Mouse (Mus musculus) thymus, adult 2 months (tissue): ENCODE measurements around the gene Ddb1. TPM values are rescaled to one million over a fixed set of nuclear protein-coding genes. Genes with fewer than 3 reads are reported as not detected.

Experiments
- DNase-seq: peaks from one replicate; pipeline ENCODE4 v3.0.0; 2021
- H3K27ac ChIP-seq: fragments of 200-500 bp; 2 replicates; pipeline ENCODE4 v1.5.1; 2012; ENCODE audit warnings: low read length, control low read depth; ENCODE audit not compliant: control insufficient read depth, insufficient read depth
- H3K27me3 ChIP-seq: fragments of 200-500 bp; 2 replicates; pipeline ENCODE4 v1.6.1; 2012; ENCODE audit warnings: mild to moderate bottlenecking, low read length, moderate library complexity, mixed read lengths; ENCODE audit not compliant: control insufficient read depth, insufficient read depth
- H3K36me3 ChIP-seq: fragments of 200-500 bp; 2 replicates; pipeline ENCODE4 v1.6.1; 2012; ENCODE audit warnings: mild to moderate bottlenecking, low read length, moderate library complexity; ENCODE audit not compliant: control insufficient read depth, insufficient read depth
- H3K4me1 ChIP-seq: fragments of 200-500 bp; replicated peaks from 2 replicates; pipeline ENCODE4 v1.6.1; 2012; ENCODE audit warnings: low read length; ENCODE audit not compliant: control insufficient read depth, insufficient read depth
- H3K4me3 ChIP-seq: fragments of 200-500 bp; 2 replicates; pipeline ENCODE4 v1.5.1; 2012; ENCODE audit warnings: mild to moderate bottlenecking, low read length, control low read depth, moderate library complexity; ENCODE audit not compliant: control insufficient read depth, insufficient read depth
- CTCF ChIP-seq: fragments of 200-500 bp; IDR thresholded peaks from 2 replicates; pipeline ENCODE4 v1.5.1; 2012; ENCODE audit warnings: mild to moderate bottlenecking, control low read depth, low read length, moderate library complexity, borderline replicate concordance; ENCODE audit not compliant: control insufficient read depth, poor library complexity, insufficient read depth; ENCODE audit errors: extremely low read depth
- POLR2A ChIP-seq: fragments of 200-500 bp; IDR thresholded peaks from 2 replicates; pipeline ENCODE4 v1.6.1; 2012; ENCODE audit warnings: mild to moderate bottlenecking, low read length, control low read depth, moderate library complexity; ENCODE audit not compliant: control insufficient read depth, poor library complexity, insufficient read depth; ENCODE audit errors: extremely low read depth
- WGBS: fragments of 180-500 bp; shearing (Covaris S2); methylation state at CpG from one replicate; pipeline ENCODE4 v1.1.7; 2018; 5-methylcytosine and 5-hydroxymethylcytosine counted together
- polyA plus RNA-seq: library from polyadenylated mRNA; depleted of rRNA; stranded (reverse); fragments of >200 nt; gene quantifications from 2 replicates; pipeline ENCODE4 v1.2.3, GENCODE M21; 2012

The Ddb1 gene
- polyA plus RNA-seq, 1 experiment, result 154 TPM

DNA sequence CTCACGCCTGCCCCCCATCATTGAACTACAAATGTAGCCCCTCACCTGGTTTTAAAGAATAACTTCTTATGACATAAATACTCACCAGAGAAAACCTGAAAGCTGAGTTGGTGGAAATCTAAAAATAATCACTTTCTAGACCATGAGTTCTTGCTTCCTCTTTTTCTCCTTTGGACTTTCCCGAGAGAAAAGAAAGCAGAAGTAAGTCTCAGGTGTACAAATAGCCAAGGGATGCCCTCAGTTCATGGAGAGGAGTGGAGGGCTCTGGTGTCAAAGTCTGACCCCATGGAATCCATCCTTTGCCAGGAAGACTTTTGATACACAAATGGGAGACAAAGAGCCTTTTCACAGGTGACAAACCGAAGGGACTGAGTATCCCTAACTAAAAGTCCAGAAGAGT is 24.4 kb upstream of the Ddb1 start:
- no peak for DNase-seq
- Histone ChIP-seq H3K27ac (no peak overlapping the region), H3K36me3 (no peaks in the 10 kb centered on the region), H3K27me3 (no peaks in the 10 kb centered on the region), H3K4me1 (peaks cover 13% of the 10 kb centered on the region), H3K4me3 (no peak overlapping the region)
- 53% methylated on average over 3 of the region's 3 CpGs for WGBS
- TF ChIP-seq CTCF, result no peak
- no peak for TF ChIP-seq POLR2A

DNA sequence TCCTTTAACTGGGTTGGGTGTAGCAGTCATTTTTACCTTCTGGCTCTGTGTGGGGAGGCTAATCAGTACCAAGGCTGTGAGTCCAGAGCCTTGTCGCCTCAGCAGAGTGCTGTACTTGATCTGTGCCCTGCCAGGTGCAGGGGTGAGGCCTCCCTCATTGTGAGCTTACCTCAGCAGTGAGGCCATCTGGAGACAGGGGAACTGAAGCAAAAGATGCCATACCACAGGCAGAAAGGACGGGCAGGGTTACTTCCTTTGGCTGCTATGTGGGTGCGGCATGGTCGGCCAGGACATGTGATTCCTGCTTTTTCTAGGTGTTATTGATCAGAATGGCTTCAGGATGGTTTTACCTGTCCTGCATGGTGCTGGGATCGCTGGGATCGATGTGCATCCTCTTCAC is 23.1 kb upstream of the Ddb1 start:
- no peaks in the 10 kb centered on the region for H3K27me3 ChIP-seq
- no peak overlapping the region for H3K27ac ChIP-seq
- H3K36me3 ChIP-seq, result no peaks in the 10 kb centered on the region
- TF ChIP-seq POLR2A (no peak), CTCF (no peak)
- DNase-seq, result no peak
- H3K4me3 ChIP-seq, result no peak overlapping the region
- WGBS, result 49% methylated on average over 6 of the region's 6 CpGs
- H3K4me1 ChIP-seq, result peaks cover 13% of the 10 kb centered on the region

DNA sequence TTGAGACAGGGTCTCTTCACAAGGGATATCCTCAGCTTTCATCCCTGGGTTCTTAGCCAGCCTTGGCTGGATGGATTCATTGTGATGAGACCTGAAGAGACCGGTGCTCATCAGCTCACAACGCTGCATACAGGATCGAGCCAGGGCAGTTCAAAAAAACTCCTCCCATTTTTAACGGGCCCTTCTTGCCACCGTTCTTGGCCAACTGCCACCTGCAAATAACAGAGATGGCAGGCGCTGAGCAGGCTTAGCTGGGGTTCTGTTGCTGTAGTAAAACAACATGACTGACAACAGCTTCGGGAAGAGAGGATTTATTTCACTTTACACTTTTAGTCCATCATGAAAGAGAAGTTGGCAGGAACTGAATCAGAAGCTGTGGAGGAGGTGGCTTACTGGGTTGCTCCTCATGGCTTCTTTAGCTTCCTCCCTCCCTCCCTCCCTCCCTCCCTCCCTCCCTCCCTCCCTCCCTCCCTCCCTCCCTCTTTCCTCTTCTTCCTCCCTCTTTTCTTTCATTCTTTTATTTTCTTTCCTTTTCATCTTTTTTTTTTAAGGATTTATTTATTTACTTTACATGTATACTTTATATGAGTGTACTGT is 21.5 kb upstream of the Ddb1 start:
- no peak for DNase-seq
- Histone ChIP-seq H3K4me1 (peaks cover 8% of the 10 kb centered on the region), H3K27me3 (no peaks in the 10 kb centered on the region), H3K36me3 (no peaks in the 10 kb centered on the region), H3K4me3 (no peak overlapping the region), H3K27ac (no peak overlapping the region)
- TF ChIP-seq POLR2A (no peak), CTCF (no peak)
- WGBS, result 11% methylated on average over 7 of the region's 7 CpGs

DNA sequence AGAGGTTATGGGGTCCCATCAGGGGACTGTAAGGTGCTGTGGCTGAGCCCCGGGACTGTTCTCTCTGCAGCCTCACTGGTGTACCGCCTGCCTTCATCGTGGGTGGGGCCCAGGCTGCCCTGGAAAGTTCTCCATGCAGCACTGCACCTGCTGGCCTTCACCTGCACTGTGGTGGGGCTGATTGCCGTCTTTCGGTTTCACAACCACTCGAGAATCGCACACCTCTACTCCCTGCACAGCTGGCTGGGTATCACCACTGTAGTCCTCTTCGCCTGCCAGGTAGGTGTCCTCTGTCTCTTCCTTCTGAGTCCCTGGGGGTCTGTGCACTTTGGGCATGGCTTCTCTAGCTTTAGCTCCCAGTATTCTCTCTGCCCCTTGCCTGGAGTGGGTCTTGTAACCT is 20.0 kb upstream of the Ddb1 start:
- no peak for TF ChIP-seq POLR2A
- TF ChIP-seq CTCF, result no peak
- DNase-seq, result no peak
- Histone ChIP-seq H3K4me1 (peaks cover 8% of the 10 kb centered on the region; the same call in 1 of the 2 replicates), H3K27me3 (no peaks in the 10 kb centered on the region), H3K36me3 (no peaks in the 10 kb centered on the region), H3K4me3 (no peak overlapping the region), H3K27ac (no peak overlapping the region)
- 74% methylated on average over 8 of the region's 8 CpGs for WGBS

DNA sequence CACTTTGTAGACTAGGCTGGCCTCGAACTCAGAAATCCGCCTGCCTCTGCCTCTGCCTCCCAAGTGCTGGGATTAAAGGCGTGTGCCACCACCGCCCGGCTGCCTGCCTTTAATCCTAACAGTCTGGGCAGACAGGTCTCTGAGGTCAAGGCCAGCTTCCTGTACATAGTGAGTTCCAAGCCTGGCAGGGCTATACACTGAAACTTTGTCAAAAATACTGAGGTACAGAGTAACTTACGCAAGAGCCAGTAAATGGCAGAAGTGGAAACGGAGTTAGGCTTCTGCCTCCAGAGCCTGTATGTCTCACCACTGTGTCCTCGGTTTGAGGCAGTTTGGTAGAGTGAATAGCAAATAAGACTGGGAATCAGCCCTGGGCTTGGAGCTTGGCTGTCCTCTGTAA is 17.9 kb upstream of the Ddb1 start:
- no peaks in the 10 kb centered on the region for H3K27me3 ChIP-seq
- H3K27ac ChIP-seq, result no peak overlapping the region
- no peak for DNase-seq
- TF ChIP-seq POLR2A (no peak), CTCF (no peak)
- H3K4me3 ChIP-seq, result no peak overlapping the region
- WGBS, result 95% methylated on average over 8 of the region's 8 CpGs
- H3K36me3 ChIP-seq, result peaks cover 4% of the 10 kb centered on the region
- peaks cover 4% of the 10 kb centered on the region; the same call in 1 of the 2 replicates for H3K4me1 ChIP-seq

DNA sequence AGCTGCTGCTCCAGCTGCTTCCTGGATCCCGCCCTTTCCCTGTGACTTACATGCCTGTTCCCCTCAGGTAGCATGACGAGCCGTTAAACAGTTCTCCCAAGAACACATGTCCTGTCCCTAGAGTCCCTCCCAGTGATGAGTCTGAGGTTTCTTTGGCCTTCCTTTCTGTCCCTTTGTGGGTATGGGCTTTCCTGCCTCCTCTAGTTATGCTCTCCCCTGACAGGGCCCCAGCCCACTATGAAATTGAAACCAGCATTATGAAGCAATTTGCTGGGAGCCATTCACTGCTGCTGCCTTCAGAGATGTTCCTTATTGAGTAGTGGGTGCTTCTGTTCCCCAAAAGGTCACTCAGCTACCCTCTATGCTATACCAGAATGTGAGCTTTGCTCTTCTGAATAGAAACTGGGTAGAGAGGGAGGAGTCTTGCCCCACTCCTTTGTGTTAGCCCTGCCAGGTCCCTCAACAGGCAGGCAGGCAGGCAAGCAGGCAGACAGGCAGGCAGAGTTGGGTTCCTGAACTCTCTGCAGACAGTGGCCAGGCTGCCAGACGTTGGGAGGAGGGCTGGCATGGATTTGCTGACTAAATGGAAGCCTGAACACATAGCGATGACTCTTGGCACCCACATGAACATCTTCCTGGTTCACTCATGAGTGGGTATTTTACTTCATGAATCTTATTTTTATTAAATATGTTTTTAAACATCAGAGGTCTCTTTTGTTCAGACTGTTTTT is 15.8 kb upstream of the Ddb1 start:
- no peak for DNase-seq
- Histone ChIP-seq H3K27me3 (no peaks in the 10 kb centered on the region), H3K4me3 (no peak overlapping the region), H3K36me3 (peaks cover 4% of the 10 kb centered on the region), H3K4me1 (no peaks in the 10 kb centered on the region), H3K27ac (no peak overlapping the region)
- TF ChIP-seq CTCF (no peak), POLR2A (no peak)
- 46% methylated on average over 5 of the region's 5 CpGs for WGBS
